Mouse (Mus musculus) c-Kit-negative CD71-positive TER-119-positive erythroid progenitor cells, embryonic 14.5 days (primary cell): ENCODE data around the gene Nmnat2.
"Not testable (repeated sequence)": the region's sequence is repeated elsewhere in the genome, so short reads cannot be mapped to it uniquely, and the experiment has no call there.

Experiments
- DNase-seq: peaks from one replicate; pipeline ENCODE4 v3.0.0-alpha.2; 2013; ENCODE audit warnings: low read depth, low spot score

The Nmnat2 gene

DNA sequence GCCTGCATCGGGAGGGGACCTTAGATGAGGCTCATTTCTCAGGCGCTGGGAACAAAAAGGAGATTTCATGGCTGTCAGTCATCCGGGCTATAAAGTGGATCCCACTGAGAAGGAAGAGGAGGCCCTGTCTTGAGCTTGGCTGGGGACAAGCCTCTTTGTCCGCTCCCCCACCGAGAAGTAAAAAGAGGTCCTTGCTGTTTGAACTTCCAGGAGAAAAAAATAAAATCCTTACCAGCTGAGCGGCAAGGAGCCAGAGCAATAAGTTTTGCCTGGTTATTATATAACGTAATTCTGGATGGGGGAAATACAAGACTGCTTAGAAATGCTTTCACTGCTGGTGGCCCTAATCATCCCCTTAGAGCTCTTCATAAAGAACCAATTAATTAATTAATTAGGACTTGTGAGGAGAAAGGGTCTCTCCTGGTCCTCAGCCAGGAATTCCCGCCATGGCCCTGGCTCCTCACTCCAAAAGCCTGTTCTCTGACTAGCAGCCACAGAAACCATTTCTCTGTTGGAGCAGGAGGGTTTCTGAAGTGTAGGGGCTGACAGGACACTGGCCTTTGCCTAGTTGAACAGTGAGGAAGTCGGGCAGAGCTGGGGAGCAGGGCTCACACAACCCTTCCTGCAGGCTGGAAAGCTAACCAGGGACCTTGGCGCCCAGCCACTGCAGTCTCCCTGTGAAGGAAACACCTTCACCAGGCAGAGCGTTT, 99.5 kb downstream of the Nmnat2 start:
- DNase-seq = no peak

DNA sequence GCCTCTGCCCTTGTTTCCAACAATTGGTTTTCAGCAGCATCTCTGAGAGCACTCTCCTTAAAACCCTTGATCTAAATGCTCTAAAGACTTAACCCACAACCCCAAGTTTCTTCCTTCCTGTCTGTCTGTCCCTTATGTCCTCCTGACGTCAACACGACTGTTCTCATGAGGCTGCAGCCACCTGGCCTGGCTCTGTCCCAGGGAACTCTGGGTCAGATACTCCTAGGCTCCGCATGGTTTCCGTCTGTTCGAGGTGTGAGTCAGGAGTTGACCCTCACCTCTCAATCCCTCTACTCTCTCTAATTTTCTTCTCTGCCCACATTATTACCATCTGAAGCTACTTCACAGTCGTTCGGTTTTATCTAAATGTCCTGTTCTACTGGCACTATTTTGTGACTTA, 103.5 kb downstream of the Nmnat2 start:
- no peak for DNase-seq

DNA sequence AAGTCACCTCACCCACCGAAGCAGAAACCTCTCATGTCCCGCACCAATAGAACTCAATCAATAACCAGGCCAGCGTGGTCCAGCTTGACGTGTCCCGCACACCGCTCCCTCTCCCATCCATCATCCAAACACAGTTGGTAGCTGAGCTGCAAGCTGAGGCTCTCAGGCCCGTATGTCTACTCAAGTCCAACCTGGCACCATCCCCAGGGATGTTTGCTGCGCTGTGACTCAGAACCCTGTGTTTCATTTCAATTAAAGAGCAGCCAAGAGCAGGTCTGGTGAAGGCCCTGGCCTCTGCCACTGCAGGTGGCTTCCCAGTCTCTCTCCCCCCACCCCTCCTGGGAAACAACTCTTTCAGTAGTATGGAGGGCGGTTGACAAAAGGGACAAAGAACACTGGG, 104.8 kb downstream of the Nmnat2 start:
- no peak for DNase-seq

DNA sequence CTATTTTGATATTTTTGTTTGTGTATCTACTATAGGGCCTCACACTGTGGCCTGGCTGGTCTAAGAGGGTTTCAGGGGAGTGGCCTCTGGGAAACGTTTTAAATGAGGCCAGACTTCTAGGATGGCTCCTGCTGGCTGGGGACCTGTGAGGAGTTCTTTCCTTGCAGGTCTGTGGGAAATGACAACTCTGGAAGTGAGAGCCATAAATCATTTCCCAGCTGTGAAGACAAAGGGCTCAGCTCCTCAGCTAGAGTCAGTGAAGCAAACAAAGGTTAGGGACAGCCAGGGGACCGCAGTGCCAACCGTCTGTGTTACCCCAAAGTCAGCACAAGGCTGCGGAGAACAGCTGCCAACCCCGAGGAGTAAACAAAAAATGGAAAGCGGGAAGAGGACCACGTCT, 107.8 kb downstream of the Nmnat2 start:
- DNase-seq = no peak

- no peak for DNase-seq
Measured at GRCm38 (mm10) chr1:153064784-153065390, 110.1 kb downstream of the Nmnat2 start.

- DNase-seq = no peak
Measured at GRCm38 (mm10) chr1:153065473-153066386, 110.9 kb downstream of the Nmnat2 start.

GRCm38 (mm10) chr1:153066387-153066781, 111.6 kb downstream of the Nmnat2 start:
- no peak for DNase-seq

- no peak for DNase-seq
Measured at GRCm38 (mm10) chr1:153071563-153071962, 116.8 kb downstream of the Nmnat2 start.

- no peak for DNase-seq
Measured at GRCm38 (mm10) chr1:153071995-153072394, 117.2 kb downstream of the Nmnat2 start.

DNA sequence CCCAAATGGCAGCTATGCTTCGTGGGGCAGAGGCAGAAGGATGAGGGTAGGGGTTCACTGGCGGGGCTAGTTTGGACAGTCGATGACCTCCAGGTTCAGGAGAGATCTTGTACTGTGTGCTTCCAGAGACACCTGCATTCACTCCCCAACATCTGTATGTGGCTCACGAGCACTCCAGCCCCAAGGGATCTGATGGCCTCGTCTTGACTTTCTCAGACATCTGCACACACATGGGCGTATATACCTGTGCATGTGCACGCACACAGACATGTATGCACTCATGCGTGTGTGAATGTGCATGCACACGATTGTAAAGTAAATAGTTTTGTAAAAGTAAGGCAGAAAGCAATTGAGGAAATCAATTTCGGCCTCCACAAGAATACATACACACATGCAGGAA, 117.9 kb downstream of the Nmnat2 start:
- DNase-seq = no peak

GRCm38 (mm10) chr1:153073441-153073840, 118.6 kb downstream of the Nmnat2 start:
- DNase-seq = no peak

GRCm38 (mm10) chr1:153075087-153075736, 120.4 kb downstream of the Nmnat2 start:
- no peak for DNase-seq

DNA sequence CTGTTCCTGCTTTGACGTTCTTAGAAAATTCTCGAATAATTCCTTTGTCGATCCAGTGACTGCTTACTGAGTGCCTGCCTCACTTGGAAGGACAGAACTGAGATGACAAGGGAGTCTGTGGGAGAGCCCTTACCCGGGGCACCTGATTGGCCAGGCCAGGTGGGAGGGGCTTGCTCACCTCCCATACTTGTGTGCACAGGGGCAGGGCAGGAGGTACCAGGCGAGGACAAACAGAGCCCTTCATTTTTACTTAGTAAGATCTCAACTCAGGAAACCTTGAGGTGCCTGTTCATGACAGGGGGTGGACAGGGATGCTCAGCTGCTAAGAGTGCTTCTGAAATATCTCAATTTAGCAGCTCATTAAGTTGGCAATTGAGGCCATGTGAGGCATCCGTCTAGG, 121.2 kb downstream of the Nmnat2 start:
- no peak for DNase-seq

DNA sequence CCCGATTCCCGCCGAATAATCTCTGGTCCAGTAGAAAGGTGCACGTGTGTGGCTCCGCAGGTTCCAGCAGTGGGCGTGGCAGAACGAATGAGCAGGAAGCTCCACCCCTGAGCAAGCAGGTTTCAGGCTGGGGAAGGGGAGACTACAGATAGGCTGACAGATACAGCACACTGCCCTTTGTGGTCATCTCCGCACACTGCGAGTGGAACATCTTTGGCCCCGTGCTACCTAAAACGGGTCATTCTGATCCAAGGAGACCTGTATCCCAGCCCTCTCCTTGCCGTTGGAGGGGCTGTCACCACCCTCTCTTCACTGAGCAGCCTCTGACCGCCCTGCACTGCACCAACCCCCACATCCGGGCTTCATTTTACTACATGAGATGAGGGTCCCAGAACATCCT, 128.4 kb downstream of the Nmnat2 start:
- DNase-seq = not testable (repeated sequence)

DNA sequence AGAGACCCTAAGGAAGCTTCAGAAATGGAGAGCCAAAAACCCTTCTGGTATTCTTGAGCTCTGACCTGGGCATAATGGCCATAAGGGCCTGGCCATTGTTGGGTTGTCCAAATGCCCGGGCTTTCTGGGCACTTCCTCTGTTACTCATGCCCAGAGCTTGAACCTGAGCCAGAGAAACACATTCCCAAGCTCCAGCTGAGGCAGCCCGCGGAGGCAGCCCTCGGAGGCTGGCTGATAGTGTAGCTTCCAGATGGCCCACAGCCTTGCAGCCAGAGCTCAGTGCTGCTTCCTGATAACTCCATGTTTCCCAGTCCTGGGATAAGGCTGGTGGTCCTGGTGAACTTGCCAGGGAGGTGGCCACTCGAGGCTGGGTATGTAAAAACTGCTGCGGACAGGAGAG, 129.4 kb downstream of the Nmnat2 start:
- no peak for DNase-seq

GRCm38 (mm10) chr1:153085198-153085597, 130.4 kb downstream of the Nmnat2 start:
- no peak for DNase-seq

- DNase-seq = no peak
Measured at GRCm38 (mm10) chr1:153087771-153088170, 133.0 kb downstream of the Nmnat2 start.

- DNase-seq = no peak
Measured at GRCm38 (mm10) chr1:153090081-153090480, 135.3 kb downstream of the Nmnat2 start.

- no peak for DNase-seq
Measured at GRCm38 (mm10) chr1:153090807-153091206, 136.0 kb downstream of the Nmnat2 start.

- DNase-seq = no peak
Measured at GRCm38 (mm10) chr1:153091438-153092236, 136.8 kb downstream of the Nmnat2 start.
